ENCODE assay signal across 20 mouse cellular contexts in the genomic region with DNA sequence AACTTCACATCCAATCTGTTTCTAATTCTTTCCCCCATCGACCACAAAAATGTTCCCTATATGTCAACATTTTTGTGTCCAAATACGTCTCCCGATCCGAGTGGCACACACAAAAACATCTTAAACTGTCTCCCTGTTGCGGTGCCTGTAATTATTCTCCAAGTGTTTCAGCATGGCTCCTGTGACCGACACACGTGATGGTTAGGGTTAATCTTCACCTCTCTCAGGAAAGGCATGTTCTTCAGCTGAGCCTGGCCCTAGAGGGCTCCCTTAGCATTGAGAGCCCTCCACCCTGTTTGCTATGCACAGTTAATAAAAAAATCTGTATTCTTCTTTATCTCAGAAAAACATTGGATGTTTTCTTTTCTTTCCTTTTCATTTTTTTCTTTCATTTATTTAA. TPM values are rescaled to one million over a fixed set of nuclear protein-coding genes. Genes with fewer than 3 reads are reported as not detected.
A peak's percentile ranks its signal among the peaks of the same experiment; 100 is the strongest.
DNase-seq lines count a peak whose midpoint lies in the region; ATAC-seq lines count a peak whose summit lies in the region.
"Had no signal": no experiment of that assay in that cellular context is flagged by ENCODE, and none has a peak within 500 bp of the region (broad histone marks: within the 10 kb centered on the region; RNA-seq: fewer than 3 reads in every experiment).

No protein-coding gene starts in this region.

- H3K27me3 ChIP-seq in kidney, embryonic 15.5 days = no peaks in the 10 kb centered on the region
- H3K27me3 ChIP-seq: CH12.LX; forebrain, embryonic 13.5 days; heart, embryonic 12.5 days; hindbrain, embryonic 15.5 days; Patski had no signal

- ATAC-seq in kidney, embryonic 15.5 days (replicated peaks; ENCODE audit: low FRiP score) = no peak
- ATAC-seq in megakaryocyte progenitor cell, adult 5-6 weeks (replicated peaks; ENCODE audit: poor library complexity) = no peak
- ATAC-seq: activated CD4-positive, CD25-positive, alpha-beta regulatory T cell, adult 4 months; forebrain, embryonic 13.5 days; forebrain, postnatal 0 days; Patski had no signal

- DNase-seq in kidney, adult 11 months = peak; percentile 65
- DNase-seq in kidney, adult 18-20 months = no peak
- DNase-seq in kidney, postnatal 14 days = no peak
- DNase-seq in testis, postnatal 10 days (ENCODE audit: low spot score) = peak; percentile 18
- DNase-seq in testis, postnatal 14 days (ENCODE audit: low spot score) = no peak
- peak; percentile 69 to 76 for DNase-seq in kidney, postnatal 36 days
- DNase-seq: adrenal gland, postnatal 14 days; cerebellum, adult 18-20 months; cerebellum, adult 9-11 months; cerebellum, postnatal 36 days; forebrain, postnatal 0 days; gastrocnemius, postnatal 14 days had no signal

- H3K4me3 ChIP-seq in kidney, embryonic 15.5 days (replicated peaks) = no peak overlapping the region
- H3K4me3 ChIP-seq: forebrain, embryonic 13.5 days; heart, embryonic 12.5 days; hindbrain, embryonic 15.5 days had no signal

- no peaks in the 10 kb centered on the region for H3K9me3 ChIP-seq in kidney, embryonic 15.5 days (replicated peaks)
- H3K9me3 ChIP-seq: heart, embryonic 12.5 days; hindbrain, embryonic 15.5 days had no signal

- peak overlapping the region; percentile 91 for H3K27ac ChIP-seq in kidney, embryonic 15.5 days
- H3K27ac ChIP-seq: forebrain, embryonic 13.5 days; hindbrain, embryonic 15.5 days had no signal

- 82% methylated on average over 7 of the region's 7 CpGs for WGBS in kidney, embryonic 15.5 days

- H3K9ac ChIP-seq in kidney, embryonic 15.5 days = no peak overlapping the region
- H3K9ac ChIP-seq: forebrain, embryonic 13.5 days; forebrain, postnatal 0 days; heart, embryonic 12.5 days; hindbrain, embryonic 15.5 days had no signal

- H3K4me2 ChIP-seq in kidney, embryonic 15.5 days = no peak overlapping the region
- H3K4me2 ChIP-seq: forebrain, embryonic 13.5 days; heart, embryonic 12.5 days; hindbrain, embryonic 15.5 days had no signal

- peaks cover 42% of the 10 kb centered on the region for H3K4me1 ChIP-seq in kidney, embryonic 15.5 days
- H3K4me1 ChIP-seq: forebrain, embryonic 13.5 days; hindbrain, embryonic 15.5 days had no signal

- 0 out of 2 replicates have a peak, but pooled peaks cover 3% of the 10 kb centered on the region for H3K36me3 ChIP-seq in kidney, embryonic 15.5 days
- H3K36me3 ChIP-seq: heart, embryonic 12.5 days; hindbrain, embryonic 15.5 days had no signal

RNA-seq across cellular contexts. Expression of a gene that starts 41.7 kb away (rescaled TPM):
- 39.4 and 40.3 TPM in 2 replicates for polyA plus RNA-seq in kidney, embryonic 15.5 days (2015; fragmentation: Nextera tagmentation; extraction: Ambion mirVana)
- total RNA-seq in megakaryocyte progenitor cell, adult 5-6 weeks (2015) = not detected in 2 replicates
- total RNA-seq in megakaryocyte progenitor cell, adult 5-6 weeks (2017) = not detected in 2 replicates
- total RNA-seq: CH12.LX had no signal

Comparison
In these comparisons a context has a peak if more than half of its experiments do, and no peak if none do; other contexts are left out.
1. DNase-seq: peak in kidney, adult 11 months (single experiment), testis, postnatal 10 days (single experiment) and kidney, postnatal 36 days (2 of 2); none in kidney, adult 18-20 months (single experiment), kidney, postnatal 14 days (single experiment) and testis, postnatal 14 days (single experiment).